Mouse (Mus musculus): Measurements from ENCODE around the gene Scarb1. TPM values are rescaled to one million over a fixed set of nuclear protein-coding genes. Genes with fewer than 3 reads are reported as not detected.

The Scarb1 gene
- total RNA-seq, 1 experiment from 2014 or later: 11.4 TPM

GRCm38 (mm10) chr5:125252664-125253063, 88.2 kb downstream of the Scarb1 start:
- no peak for ATAC-seq (ENCODE audit: extremely low read depth, insufficient number of reproducible peaks, low FRiP score, poor library complexity, severe bottlenecking)

DNA sequence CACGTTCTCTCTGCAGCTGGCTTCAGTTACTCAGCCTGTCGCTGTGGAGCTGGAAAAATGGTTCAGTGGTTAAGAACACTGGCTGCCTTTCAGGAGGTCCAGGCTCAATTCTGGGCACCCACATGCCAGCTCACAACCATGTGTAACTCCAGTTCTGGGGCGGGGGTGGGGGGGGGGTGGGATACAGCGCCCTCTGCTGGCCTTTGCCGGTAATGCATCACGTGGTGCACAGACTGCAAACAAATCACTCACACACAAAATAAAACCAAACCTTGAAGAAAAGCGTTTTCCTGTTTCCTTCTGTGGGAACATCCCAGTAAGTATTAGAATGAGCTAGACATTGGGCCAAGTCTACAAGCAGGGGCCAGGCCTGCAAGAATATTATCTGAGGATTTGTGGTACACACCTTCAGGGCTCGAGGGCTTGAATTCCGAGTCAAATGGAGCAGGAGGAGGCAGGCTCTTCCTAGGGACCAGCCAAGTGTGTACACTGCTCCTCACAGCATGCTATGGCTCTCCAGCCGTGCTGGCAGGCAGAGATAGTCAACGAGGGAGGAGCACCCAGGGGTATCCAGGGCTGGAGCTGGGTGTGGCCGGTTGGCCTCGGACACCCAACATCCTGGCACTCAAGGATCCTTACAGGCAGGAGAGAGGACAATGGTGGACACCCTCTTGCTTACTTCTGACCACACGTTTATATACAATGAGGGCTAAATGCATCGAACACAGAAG, 88.8 kb downstream of the Scarb1 start:
- no peak for ATAC-seq (ENCODE audit: extremely low read depth, insufficient number of reproducible peaks, low FRiP score, poor library complexity, severe bottlenecking)

- no peak for ATAC-seq (ENCODE audit: extremely low read depth, insufficient number of reproducible peaks, low FRiP score, poor library complexity, severe bottlenecking)
Measured at GRCm38 (mm10) chr5:125249187-125249586, 91.7 kb downstream of the Scarb1 start.

- no peak for ATAC-seq (ENCODE audit: extremely low read depth, insufficient number of reproducible peaks, low FRiP score, poor library complexity, severe bottlenecking)
Measured at GRCm38 (mm10) chr5:125246711-125247110, 94.2 kb downstream of the Scarb1 start.

- no peak for ATAC-seq (ENCODE audit: extremely low read depth, insufficient number of reproducible peaks, low FRiP score, poor library complexity, severe bottlenecking)
Measured at GRCm38 (mm10) chr5:125245534-125246151, 95.3 kb downstream of the Scarb1 start.

- ATAC-seq (ENCODE audit: extremely low read depth, insufficient number of reproducible peaks, low FRiP score, poor library complexity, severe bottlenecking): no peak
Measured at GRCm38 (mm10) chr5:125244825-125245533, 95.9 kb downstream of the Scarb1 start.

GRCm38 (mm10) chr5:125243928-125244327, 97.0 kb downstream of the Scarb1 start:
- ATAC-seq (ENCODE audit: extremely low read depth, insufficient number of reproducible peaks, low FRiP score, poor library complexity, severe bottlenecking): no peak

DNA sequence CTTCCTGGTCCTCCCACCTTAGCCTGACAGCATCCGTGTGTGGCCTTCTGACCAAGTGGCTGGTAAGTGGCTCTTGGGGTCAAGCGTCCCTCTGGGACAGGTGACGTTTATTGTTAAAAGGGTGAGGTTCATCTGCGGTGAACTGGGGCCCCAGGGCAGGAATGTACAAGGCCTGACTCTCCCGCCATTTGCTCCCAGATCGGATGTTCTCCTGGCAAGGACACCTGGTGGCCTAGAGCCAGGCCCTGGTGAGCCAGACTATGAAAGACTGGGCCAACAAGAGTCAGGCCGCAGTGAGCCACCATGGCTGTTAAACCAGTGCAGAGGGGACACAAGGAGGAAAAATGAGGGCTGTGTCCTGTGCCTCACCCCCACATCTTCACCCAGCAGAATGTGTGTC, 98.8 kb downstream of the Scarb1 start:
- no peak for ATAC-seq (ENCODE audit: extremely low read depth, insufficient number of reproducible peaks, low FRiP score, poor library complexity, severe bottlenecking)

GRCm38 (mm10) chr5:125241627-125242026, 99.3 kb downstream of the Scarb1 start:
- ATAC-seq (ENCODE audit: extremely low read depth, insufficient number of reproducible peaks, low FRiP score, poor library complexity, severe bottlenecking): no peak

DNA sequence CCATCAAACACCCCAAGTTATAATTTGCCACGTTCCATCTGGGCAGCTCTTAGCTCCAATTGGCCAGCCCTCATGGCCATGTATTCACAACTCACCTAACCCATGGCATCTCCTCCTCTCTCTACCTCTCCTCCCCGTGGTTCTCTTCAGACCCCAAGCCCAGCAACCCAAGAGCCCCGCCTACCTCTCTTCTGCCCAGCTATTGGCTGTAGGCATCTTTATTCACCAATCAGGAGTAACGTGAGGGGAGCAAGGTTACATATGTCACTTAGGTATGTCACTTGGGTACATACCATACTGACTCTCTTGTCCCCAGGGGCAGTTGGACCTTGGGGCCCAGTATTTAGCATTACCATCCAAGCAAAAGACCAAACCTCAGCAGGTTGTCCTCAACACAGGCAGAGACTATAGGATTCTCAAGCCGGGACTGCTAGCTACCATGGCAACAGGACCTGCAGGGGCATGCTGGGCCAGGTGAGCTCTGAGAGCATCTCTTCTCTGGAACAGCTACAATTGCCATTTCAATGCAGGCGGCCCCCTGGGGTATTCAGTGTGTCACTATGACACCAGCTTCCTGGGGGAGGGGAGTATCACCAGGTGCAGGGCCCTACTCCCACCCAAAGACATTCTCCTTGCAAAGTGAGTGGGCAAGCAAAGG, 100.6 kb downstream of the Scarb1 start:
- ATAC-seq (ENCODE audit: extremely low read depth, insufficient number of reproducible peaks, low FRiP score, poor library complexity, severe bottlenecking): no peak

DNA sequence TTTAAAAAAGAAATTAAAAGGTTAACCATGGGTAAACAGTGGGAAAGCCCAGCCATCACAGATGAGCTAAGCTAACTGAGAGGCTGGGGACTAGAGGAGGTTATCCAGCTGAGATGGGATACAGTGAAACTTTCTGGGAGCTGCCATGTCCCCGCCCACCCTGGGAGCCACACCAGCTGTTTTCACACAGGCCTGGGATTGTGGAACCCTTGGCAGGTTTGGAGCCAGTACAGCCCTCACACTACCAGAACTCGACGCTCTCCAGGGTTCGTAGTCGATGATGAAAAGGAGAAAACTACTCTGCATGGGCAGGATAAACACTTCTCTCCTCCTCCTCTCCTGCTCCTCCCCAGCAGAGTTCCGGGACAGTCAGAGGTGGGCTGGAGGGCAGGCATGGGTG, 105.0 kb downstream of the Scarb1 start:
- no peak for ATAC-seq (ENCODE audit: extremely low read depth, insufficient number of reproducible peaks, low FRiP score, poor library complexity, severe bottlenecking)

- ATAC-seq (ENCODE audit: extremely low read depth, insufficient number of reproducible peaks, low FRiP score, poor library complexity, severe bottlenecking): no peak
Measured at GRCm38 (mm10) chr5:125235398-125235797, 105.5 kb downstream of the Scarb1 start.

DNA sequence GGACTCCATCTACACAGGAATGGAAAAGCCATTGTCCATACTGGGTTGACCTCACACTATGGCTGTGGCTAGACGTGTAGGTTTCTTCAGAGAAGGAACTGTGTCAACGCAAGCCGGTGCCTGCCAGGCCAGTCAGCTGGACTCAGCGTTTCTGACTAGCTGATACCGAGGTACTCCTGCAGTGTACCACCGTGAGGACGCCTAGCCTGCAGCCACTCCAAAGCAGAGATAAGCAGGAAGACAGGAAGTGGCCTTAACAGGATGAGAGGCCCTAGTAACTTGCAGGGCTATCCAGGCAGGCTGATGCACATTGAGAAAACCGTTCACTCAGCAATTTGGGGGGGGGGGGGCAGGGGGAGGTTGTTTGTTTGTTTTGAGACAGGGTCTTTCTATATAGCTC, 106.5 kb downstream of the Scarb1 start:
- no peak for ATAC-seq (ENCODE audit: extremely low read depth, insufficient number of reproducible peaks, low FRiP score, poor library complexity, severe bottlenecking)

DNA sequence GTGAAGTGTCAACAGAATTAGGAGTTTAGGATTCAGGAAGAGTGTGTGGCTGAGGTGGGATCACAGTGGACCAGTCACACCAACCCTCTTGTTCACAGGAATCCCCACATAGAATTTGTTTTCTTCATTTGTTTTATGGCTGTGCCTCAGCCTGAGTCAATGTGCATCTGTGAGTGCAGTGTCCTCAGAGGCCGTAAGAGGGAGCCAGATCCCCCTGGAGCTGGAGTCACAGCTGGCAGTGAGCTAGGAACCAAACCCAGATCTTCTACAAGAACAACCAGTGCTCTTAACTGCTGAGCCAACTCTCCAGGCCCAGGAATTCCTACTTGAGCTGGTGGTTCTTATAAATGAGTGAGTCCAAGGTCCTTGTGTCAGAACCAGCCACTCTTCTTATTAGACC, 107.4 kb downstream of the Scarb1 start:
- ATAC-seq (ENCODE audit: extremely low read depth, insufficient number of reproducible peaks, low FRiP score, poor library complexity, severe bottlenecking): no peak

DNA sequence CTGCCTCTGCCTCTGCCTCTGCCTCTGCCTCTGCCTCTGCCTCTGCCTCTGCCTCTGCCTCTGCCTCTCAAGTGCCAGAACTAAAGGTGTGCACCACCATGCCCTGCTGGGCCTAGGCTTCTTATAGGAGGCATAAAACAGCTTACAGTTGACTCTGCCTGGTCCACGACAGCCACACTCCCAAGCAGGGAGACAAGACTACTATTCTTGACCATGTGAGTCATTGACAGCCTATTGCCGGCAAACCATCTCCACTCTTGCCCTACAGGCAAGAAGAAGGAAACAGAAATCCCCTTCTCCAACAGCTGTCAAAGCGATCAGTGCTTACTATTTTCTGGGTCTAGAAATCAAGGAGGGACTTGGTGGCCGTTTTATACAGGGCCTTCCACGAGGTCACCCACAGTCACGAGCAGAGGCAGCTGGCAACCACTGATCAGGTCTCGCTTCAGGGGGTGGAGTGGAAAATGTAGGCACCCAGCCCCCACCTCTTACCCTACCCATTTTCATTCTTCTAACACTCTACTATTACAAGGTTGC, 108.4 kb downstream of the Scarb1 start:
- ATAC-seq (ENCODE audit: extremely low read depth, insufficient number of reproducible peaks, low FRiP score, poor library complexity, severe bottlenecking): no peak

- no peak for ATAC-seq (ENCODE audit: extremely low read depth, insufficient number of reproducible peaks, low FRiP score, poor library complexity, severe bottlenecking)
Measured at GRCm38 (mm10) chr5:125230463-125230862, 110.4 kb downstream of the Scarb1 start.

- no peak for ATAC-seq (ENCODE audit: extremely low read depth, insufficient number of reproducible peaks, low FRiP score, poor library complexity, severe bottlenecking)
Measured at GRCm38 (mm10) chr5:125229097-125229496, 111.8 kb downstream of the Scarb1 start.

- ATAC-seq (ENCODE audit: extremely low read depth, insufficient number of reproducible peaks, low FRiP score, poor library complexity, severe bottlenecking): no peak
Measured at GRCm38 (mm10) chr5:125227699-125228098, 113.2 kb downstream of the Scarb1 start.
